Mouse (Mus musculus): Measurements from ENCODE around the gene Ccdc89. TPM values are rescaled to one million over a fixed set of nuclear protein-coding genes. Genes with fewer than 3 reads are reported as not detected.

Gene Ccdc89
- polyA plus RNA-seq (2016; fragmentation: Nextera tagmentation; extraction: Ambion mirVana): 2.3 and 2.6 TPM in 2 replicates

GRCm38 (mm10) chr7:90426020-90427001 is at the start of gene Ccdc89:
Gene Ccdc89 (plus strand): TSS chr7:90426577.
- Histone ChIP-seq H3K27ac (peak within 1 kb of the TSS; percentile 72), H3K9me3 (no peaks in the 10 kb centered on the region), H3K36me3 (no peaks in the 10 kb centered on the region), H3K4me1 (replicated peaks) (peaks cover 7% of the 10 kb centered on the region), H3K4me3 (peak within 1 kb of the TSS; percentile 44), H3K27me3 (ENCODE audit: insufficient read depth, poor library complexity, severe bottlenecking) (no peaks in the 10 kb centered on the region)
- 23% methylated on average over 29 of the region's 29 CpGs for WGBS
- DNase-seq (ENCODE audit: low spot score): peak; percentile 81

GRCm38 (mm10) chr7:90384411-90384810 is 42.0 kb upstream of the Ccdc89 start:
- H3K4me3 ChIP-seq: no peak overlapping the region
- H3K36me3 ChIP-seq: no peaks in the 10 kb centered on the region
- WGBS: 95% methylated on average over 2 of the region's 2 CpGs
- H3K27me3 ChIP-seq (ENCODE audit: insufficient read depth, poor library complexity, severe bottlenecking): no peaks in the 10 kb centered on the region
- peaks cover 17% of the 10 kb centered on the region for H3K4me1 ChIP-seq (replicated peaks)
- DNase-seq (ENCODE audit: low spot score): no peak
- H3K9me3 ChIP-seq: no peaks in the 10 kb centered on the region
- H3K27ac ChIP-seq: no peak overlapping the region

DNA sequence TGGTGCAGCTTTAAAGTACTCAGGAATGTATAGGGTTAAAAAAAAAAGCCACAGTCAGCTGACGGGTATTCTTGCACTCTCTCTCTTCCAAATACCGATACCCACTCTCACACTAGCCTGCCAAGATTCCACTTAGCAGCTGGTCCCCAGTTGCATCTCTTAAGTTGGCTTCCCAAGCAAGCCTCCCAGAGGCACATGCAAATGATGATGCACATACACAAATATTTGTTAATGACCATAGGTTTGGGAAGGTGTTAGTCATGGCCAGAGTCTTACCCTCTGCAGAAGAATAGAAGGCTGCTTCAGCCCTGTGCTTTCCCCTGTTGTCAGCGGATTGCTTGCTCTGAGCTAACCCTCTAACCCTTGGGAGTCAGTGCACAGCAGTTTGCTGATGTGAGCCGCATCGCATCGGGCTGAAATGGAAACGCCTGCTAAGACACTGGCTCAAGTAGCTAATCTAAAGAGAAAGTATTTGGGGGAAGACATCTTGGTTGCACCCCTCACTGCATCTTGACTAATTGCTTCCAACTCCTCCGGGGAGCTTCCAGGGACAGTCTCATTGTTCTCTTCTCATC is 39.4 kb upstream of the Ccdc89 start:
- peak; percentile 12 for DNase-seq (ENCODE audit: low spot score)
- peaks cover 22% of the 10 kb centered on the region for H3K4me1 ChIP-seq (replicated peaks)
- no peaks in the 10 kb centered on the region for H3K36me3 ChIP-seq
- H3K27me3 ChIP-seq (ENCODE audit: insufficient read depth, poor library complexity, severe bottlenecking): no peaks in the 10 kb centered on the region
- H3K27ac ChIP-seq: no peak overlapping the region; the same call in 1 of the 2 replicates
- peak overlapping the region; percentile 38 for H3K4me3 ChIP-seq
- no peaks in the 10 kb centered on the region for H3K9me3 ChIP-seq
- WGBS: 2% methylated on average over 8 of the region's 8 CpGs

GRCm38 (mm10) chr7:90389765-90390164 is 36.6 kb upstream of the Ccdc89 start:
- 26% methylated on average over 3 of the region's 3 CpGs for WGBS
- DNase-seq (ENCODE audit: low spot score): no peak
- H3K27me3 ChIP-seq (ENCODE audit: insufficient read depth, poor library complexity, severe bottlenecking): no peaks in the 10 kb centered on the region

DNA sequence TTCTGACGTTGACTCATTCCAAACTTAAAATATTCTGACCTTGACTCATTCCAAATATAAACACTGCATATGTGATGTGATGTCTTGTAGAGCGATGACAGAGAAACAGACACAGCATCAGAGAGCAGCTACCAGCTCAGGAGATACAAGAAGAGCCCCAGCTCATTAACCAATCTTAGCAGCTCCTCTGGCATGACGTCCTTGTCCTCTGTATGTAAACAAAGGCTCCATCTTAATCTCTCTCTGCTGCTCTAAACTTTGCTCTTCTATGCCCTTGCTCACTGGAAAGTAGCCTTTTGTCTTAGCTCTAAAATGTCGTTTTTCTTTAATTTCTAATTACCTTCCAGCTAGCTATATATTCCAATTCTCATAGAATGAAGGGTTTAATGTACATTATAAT is 31.3 kb upstream of the Ccdc89 start:
- no peak overlapping the region for H3K4me3 ChIP-seq
- H3K9me3 ChIP-seq: no peaks in the 10 kb centered on the region
- H3K36me3 ChIP-seq: no peaks in the 10 kb centered on the region
- no peaks in the 10 kb centered on the region for H3K27me3 ChIP-seq (ENCODE audit: insufficient read depth, poor library complexity, severe bottlenecking)
- DNase-seq (ENCODE audit: low spot score): no peak
- H3K27ac ChIP-seq: no peak overlapping the region
- H3K4me1 ChIP-seq (replicated peaks): no peaks in the 10 kb centered on the region
- WGBS: 66% methylated on average over 4 of the region's 4 CpGs

More at GRCm38 (mm10) chr7:90389765-90390164, 36.6 kb upstream of the Ccdc89 start:
- H3K4me3 ChIP-seq: no peak overlapping the region
- H3K36me3 ChIP-seq: no peaks in the 10 kb centered on the region
- H3K27ac ChIP-seq: no peak overlapping the region
- H3K9me3 ChIP-seq: no peaks in the 10 kb centered on the region
- H3K4me1 ChIP-seq (replicated peaks): peaks cover 22% of the 10 kb centered on the region

GRCm38 (mm10) chr7:90395928-90396327 is 30.4 kb upstream of the Ccdc89 start:
- Histone ChIP-seq H3K4me3 (no peak overlapping the region), H3K4me1 (replicated peaks) (no peaks in the 10 kb centered on the region), H3K27me3 (ENCODE audit: insufficient read depth, poor library complexity, severe bottlenecking) (no peaks in the 10 kb centered on the region), H3K27ac (no peak overlapping the region), H3K36me3 (no peaks in the 10 kb centered on the region), H3K9me3 (no peaks in the 10 kb centered on the region)
- WGBS: 79% methylated on average over 5 of the region's 5 CpGs
- no peak for DNase-seq (ENCODE audit: low spot score)

- H3K4me3 ChIP-seq: no peak overlapping the region
- no peaks in the 10 kb centered on the region for H3K36me3 ChIP-seq
- no peaks in the 10 kb centered on the region for H3K27me3 ChIP-seq (ENCODE audit: insufficient read depth, poor library complexity, severe bottlenecking)
- 51% methylated on average over 3 of the region's 3 CpGs for WGBS
- H3K4me1 ChIP-seq (replicated peaks): no peaks in the 10 kb centered on the region
- no peak overlapping the region for H3K27ac ChIP-seq
- no peaks in the 10 kb centered on the region for H3K9me3 ChIP-seq
- peak; percentile 50 for DNase-seq (ENCODE audit: low spot score)
Observed at GRCm38 (mm10) chr7:90409934-90410333, 16.4 kb upstream of the Ccdc89 start.

DNA sequence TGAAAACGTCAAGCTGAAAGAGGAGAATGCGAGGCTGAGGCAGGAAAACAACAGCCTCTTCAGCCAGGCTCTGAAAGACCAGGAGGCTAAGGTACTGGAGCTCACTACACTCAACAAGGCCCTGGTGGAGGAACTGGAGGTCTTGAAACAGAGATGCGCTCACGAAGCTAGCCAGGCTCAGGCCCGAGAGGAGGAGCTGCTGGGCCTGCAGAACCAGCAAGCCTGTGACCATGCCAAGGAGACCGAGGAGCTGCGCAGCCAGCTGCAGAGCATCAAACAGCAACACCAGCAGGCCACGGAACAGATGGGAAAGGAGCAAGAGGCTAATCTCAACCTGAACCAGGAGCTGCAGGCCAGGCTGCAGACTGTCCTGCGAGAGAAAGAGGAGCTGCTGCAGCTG is 629 bp downstream of the Ccdc89 start:
- Histone ChIP-seq H3K4me1 (replicated peaks) (peaks cover 7% of the 10 kb centered on the region), H3K9me3 (no peaks in the 10 kb centered on the region), H3K27me3 (ENCODE audit: insufficient read depth, poor library complexity, severe bottlenecking) (no peaks in the 10 kb centered on the region), H3K27ac (no peak overlapping the region), H3K36me3 (no peaks in the 10 kb centered on the region), H3K4me3 (peak overlapping the region; percentile 44)
- DNase-seq (ENCODE audit: low spot score): no peak
- 68% methylated on average over 9 of the region's 9 CpGs for whole genome bisulfite sequencing

DNA sequence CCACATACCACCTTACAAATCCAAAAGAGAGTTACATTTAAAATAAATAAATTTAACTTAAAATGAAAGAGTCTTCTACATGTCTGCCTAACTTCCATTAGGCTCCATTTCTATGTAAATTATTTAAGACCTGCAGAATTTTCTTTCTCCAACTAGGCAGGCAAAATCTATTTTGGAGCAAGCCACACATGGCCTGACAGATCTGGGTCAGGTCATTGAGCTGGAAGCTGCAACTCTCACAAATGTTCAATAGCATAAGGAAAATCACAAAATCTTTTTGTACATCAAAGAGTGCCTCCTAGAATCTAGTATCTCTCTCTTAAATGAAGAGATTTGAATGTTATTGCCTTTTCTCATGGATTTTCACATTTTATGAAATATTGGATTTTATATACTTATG is 5.8 kb downstream of the Ccdc89 start:
- Histone ChIP-seq H3K27me3 (ENCODE audit: insufficient read depth, poor library complexity, severe bottlenecking) (no peaks in the 10 kb centered on the region), H3K9me3 (no peaks in the 10 kb centered on the region), H3K4me3 (no peak overlapping the region), H3K27ac (no peak overlapping the region), H3K36me3 (no peaks in the 10 kb centered on the region), H3K4me1 (replicated peaks) (peaks cover under 1% of the 10 kb centered on the region; the same call in 1 of the 2 replicates)
- DNase-seq (ENCODE audit: low spot score): no peak

GRCm38 (mm10) chr7:90440044-90440443 is 13.7 kb downstream of the Ccdc89 start:
- Histone ChIP-seq H3K4me3 (no peak overlapping the region), H3K4me1 (replicated peaks) (peaks cover 4% of the 10 kb centered on the region), H3K9me3 (no peaks in the 10 kb centered on the region), H3K27ac (no peak overlapping the region), H3K36me3 (no peaks in the 10 kb centered on the region), H3K27me3 (ENCODE audit: insufficient read depth, poor library complexity, severe bottlenecking) (no peaks in the 10 kb centered on the region)
- WGBS: 91% methylated on average over 4 of the region's 4 CpGs
- no peak for DNase-seq (ENCODE audit: low spot score)

DNA sequence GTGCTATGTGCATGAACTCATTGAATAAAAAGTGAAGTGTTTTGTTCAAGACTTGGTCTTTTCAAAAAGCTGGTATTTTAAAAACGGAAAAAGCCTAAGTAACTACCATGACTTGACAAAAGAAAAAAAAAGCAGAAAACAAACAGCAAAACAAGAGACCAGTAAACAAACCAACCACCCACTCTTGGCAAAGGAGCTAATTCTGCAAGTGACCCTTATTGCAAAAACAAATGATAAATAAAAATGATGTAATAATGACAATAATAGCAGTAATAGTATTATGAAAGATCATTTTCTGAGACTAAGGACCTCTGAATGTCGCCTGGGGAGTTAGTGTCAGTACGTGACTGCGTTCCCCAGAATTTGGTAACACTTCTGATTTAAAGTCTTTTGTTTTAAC is 15.7 kb downstream of the Ccdc89 start:
- DNase-seq (ENCODE audit: low spot score): no peak
- Histone ChIP-seq H3K9me3 (no peaks in the 10 kb centered on the region), H3K36me3 (peaks cover 4% of the 10 kb centered on the region), H3K27me3 (ENCODE audit: insufficient read depth, poor library complexity, severe bottlenecking) (no peaks in the 10 kb centered on the region), H3K4me3 (peak overlapping the region; percentile 98), H3K4me1 (replicated peaks) (peaks cover 13% of the 10 kb centered on the region), H3K27ac (peak overlapping the region; percentile 100)
- 13% methylated on average over 4 of the region's 4 CpGs for WGBS

- WGBS: under 1% methylated on average over 53 of the region's 54 CpGs
Observed at GRCm38 (mm10) chr7:90442518-90443080, 16.2 kb downstream of the Ccdc89 start, which contains the start of gene Crebzf. Gene Crebzf (plus strand): TSS chr7:90442729.

More at GRCm38 (mm10) chr7:90442518-90443080, 16.2 kb downstream of the Ccdc89 start, which contains the start of gene Crebzf:
- Histone ChIP-seq H3K9me3 (no peaks in the 10 kb centered on the region), H3K27ac (peak within 1 kb of the TSS; percentile 100), H3K27me3 (ENCODE audit: insufficient read depth, poor library complexity, severe bottlenecking) (no peaks in the 10 kb centered on the region), H3K36me3 (peaks cover 9% of the 10 kb centered on the region), H3K4me3 (peak within 1 kb of the TSS; percentile 98), H3K4me1 (replicated peaks) (peaks cover 13% of the 10 kb centered on the region)
- DNase-seq (ENCODE audit: low spot score): peak; percentile 96
